Mouse (Mus musculus) MEL (cell line): Measurements from ENCODE around the gene Dus2. TPM values are rescaled to one million over a fixed set of nuclear protein-coding genes. Genes with fewer than 3 reads are reported as not detected.
"Not testable (repeated sequence)": the region's sequence is repeated elsewhere in the genome, so short reads cannot be mapped to it uniquely, and the experiment has no call there.

ENCODE experiments used
- DNase-seq: peaks from one replicate; pipeline ENCODE4 v3.0.0; 2011; ENCODE audit warnings: low read depth, low spot score
- H3K27ac ChIP-seq: 2 replicates; pipeline ENCODE4 v1.5.1; 2012; ENCODE audit warnings: low read depth, mild to moderate bottlenecking, control low read depth, low read length, moderate library complexity; ENCODE audit not compliant: control insufficient read depth
- H3K27me3 ChIP-seq, 2 experiments: fragments of 150-350 bp in 1 of 2; sonication (generic) in 1 of 2; 2 replicates each; pipeline ENCODE4 v1.6.1; 2012; ENCODE audit warnings: low read length in 2 of 2, mild to moderate bottlenecking in 2 of 2, improper control_type of control experiment in 1 of 2, moderate library complexity in 1 of 2; ENCODE audit not compliant: insufficient read depth in 2 of 2, control insufficient read depth in 1 of 2
- H3K36me3 ChIP-seq, 2 experiments: 2 replicates each; pipeline ENCODE4 v1.6.1; 2012 to 2014; ENCODE audit warnings: low read length in 2 of 2, improper control_type of control experiment in 1 of 2, inconsistent platforms in 1 of 2, mild to moderate bottlenecking in 1 of 2; ENCODE audit not compliant: insufficient read depth in 2 of 2, control insufficient read depth in 1 of 2
- H3K4me1 ChIP-seq, 2 experiments: fragments of 150-350 bp in 1 of 2; sonication (generic) in 1 of 2; 2 replicates each; pipeline ENCODE4 v1.6.1; 2012; ENCODE audit warnings: low read length in 2 of 2, improper control_type of control experiment in 1 of 2, mild to moderate bottlenecking in 1 of 2; ENCODE audit not compliant: insufficient read depth in 2 of 2, control insufficient read depth in 1 of 2
- H3K4me3 ChIP-seq, 2 experiments: fragments of 150-350 bp in 1 of 2; sonication (generic) in 1 of 2; 2 replicates each; pipeline ENCODE4 v1.5.1; 2012; ENCODE audit warnings: low read depth in 2 of 2, low read length in 2 of 2, mild to moderate bottlenecking in 2 of 2, moderate library complexity in 2 of 2, control low read depth in 1 of 2, improper control_type of control experiment in 1 of 2; ENCODE audit not compliant: control insufficient read depth in 1 of 2, insufficient read depth in 1 of 2
- H3K79me2 ChIP-seq: 2 replicates; pipeline ENCODE4 v1.6.1; 2012; ENCODE audit warnings: mild to moderate bottlenecking, low read length, moderate library complexity; ENCODE audit not compliant: control insufficient read depth, poor library complexity, insufficient read depth
- H3K9ac ChIP-seq: 2 replicates; pipeline ENCODE4 v1.6.1; 2012; ENCODE audit warnings: low read depth, mild to moderate bottlenecking, control low read depth, low read length, moderate library complexity; ENCODE audit not compliant: control insufficient read depth, poor library complexity, severe bottlenecking
- H3K9me3 ChIP-seq: fragments of 150-350 bp; sonication (generic); replicated peaks from 2 replicates; pipeline ENCODE4 v1.6.1; 2012; ENCODE audit warnings: mild to moderate bottlenecking, low read length, improper control_type of control experiment, moderate library complexity; ENCODE audit not compliant: insufficient read depth
- BHLHE40 ChIP-seq: IDR thresholded peaks from 2 replicates; pipeline ENCODE4 v1.6.1; 2012; ENCODE audit warnings: low read depth, mild to moderate bottlenecking, inconsistent platforms, low read length, improper control_type of control experiment, borderline replicate concordance
- CHD2 ChIP-seq: IDR thresholded peaks from 2 replicates; pipeline ENCODE4 v1.6.1; 2011; ENCODE audit warnings: low read length, improper control_type of control experiment
- CTCF ChIP-seq, 3 experiments: IDR thresholded peaks in 2 of 3; conservative IDR thresholded peaks in 1 of 3; 2 replicates each; pipeline ENCODE4 v1.5.1; 2011 to 2012; ENCODE audit warnings: low read length in 3 of 3, low read depth in 2 of 3, mild to moderate bottlenecking in 2 of 3, improper control_type of control experiment in 1 of 3, inconsistent platforms in 1 of 3, mixed read lengths in 1 of 3, moderate library complexity in 1 of 3; ENCODE audit not compliant: control insufficient read depth in 1 of 3, insufficient read depth in 1 of 3, poor library complexity in 1 of 3, severe bottlenecking in 1 of 3
- GATA1 ChIP-seq: IDR thresholded peaks from 2 replicates; pipeline ENCODE4 v1.6.1; 2011; ENCODE audit warnings: low read depth, low read length, improper control_type of control experiment
- MAX ChIP-seq: IDR thresholded peaks from 2 replicates; pipeline ENCODE4 v1.6.1; 2011; ENCODE audit warnings: low read length, improper control_type of control experiment
- MEF2A ChIP-seq: IDR thresholded peaks from 2 replicates; pipeline ENCODE4 v1.6.1; 2014; ENCODE audit warnings: low read depth, mild to moderate bottlenecking, inconsistent platforms, low read length, improper control_type of control experiment; ENCODE audit not compliant: poor library complexity, insufficient replicate concordance, severe bottlenecking; ENCODE audit errors: extremely low read depth
- MYC ChIP-seq: IDR thresholded peaks from 2 replicates; pipeline ENCODE4 v1.6.1; 2011; ENCODE audit warnings: low read depth, mild to moderate bottlenecking, low read length, improper control_type of control experiment, moderate library complexity
- NELFE ChIP-seq: IDR thresholded peaks from 2 replicates; pipeline ENCODE4 v1.6.1; 2011; ENCODE audit warnings: low read depth, low read length, improper control_type of control experiment
- NRF1 ChIP-seq: IDR thresholded peaks from 2 replicates; pipeline ENCODE4 v1.6.1; 2014; ENCODE audit warnings: low read depth, mild to moderate bottlenecking, inconsistent platforms, low read length, improper control_type of control experiment, moderate library complexity; ENCODE audit not compliant: poor library complexity, insufficient read depth, severe bottlenecking
- POLR2A ChIP-seq, 2 experiments: IDR thresholded peaks; 2 replicates each; pipeline ENCODE4 v1.6.1; 2011 to 2012; ENCODE audit warnings: low read length in 2 of 2, mild to moderate bottlenecking in 2 of 2, control low read depth in 1 of 2, improper control_type of control experiment in 1 of 2, low read depth in 1 of 2, moderate library complexity in 1 of 2; ENCODE audit not compliant: control insufficient read depth in 1 of 2, insufficient read depth in 1 of 2, poor library complexity in 1 of 2
- POLR2AphosphoS2 ChIP-seq: IDR thresholded peaks from 2 replicates; pipeline ENCODE4 v1.6.1; 2011; ENCODE audit warnings: low read length, improper control_type of control experiment
- POLR2AphosphoS5 ChIP-seq: IDR thresholded peaks from 2 replicates; pipeline ENCODE4 v1.6.1; 2012; ENCODE audit warnings: low read depth, borderline replicate concordance, mild to moderate bottlenecking, inconsistent platforms, low read length, moderate library complexity, mixed read lengths
- RAD21 ChIP-seq: IDR thresholded peaks from 2 replicates; pipeline ENCODE4 v1.6.1; 2011; ENCODE audit warnings: mild to moderate bottlenecking, low read depth, low read length, improper control_type of control experiment
- SMC3 ChIP-seq: IDR thresholded peaks from 2 replicates; pipeline ENCODE4 v1.6.1; 2011; ENCODE audit warnings: low read depth, low read length, improper control_type of control experiment
- TCF12 ChIP-seq: IDR thresholded peaks from 2 replicates; pipeline ENCODE4 v1.6.1; 2014; ENCODE audit warnings: low read depth, mild to moderate bottlenecking, inconsistent platforms, low read length, improper control_type of control experiment, moderate library complexity
- ZC3H11A ChIP-seq: IDR thresholded peaks from 2 replicates; pipeline ENCODE4 v1.6.1; 2012; ENCODE audit warnings: low read depth, mild to moderate bottlenecking, inconsistent platforms, low read length, improper control_type of control experiment
- ZNF384 ChIP-seq: IDR thresholded peaks from 2 replicates; pipeline ENCODE4 v1.6.1; 2012; ENCODE audit warnings: low read depth, mild to moderate bottlenecking, inconsistent platforms, low read length, improper control_type of control experiment
- polyA plus RNA-seq, 2 experiments: library from polyadenylated mRNA; stranded (reverse) in 1 of 2; unstranded in 1 of 2; fragments of >175 nt in 1 of 2; fragments of >200 nt in 1 of 2; gene quantifications; 2 replicates each; pipeline versions ENCODE4 v1.2.1 to v1.2.4; 2012; ENCODE audit warnings: low replicate concordance in 2 of 2, low read depth in 1 of 2; ENCODE audit not compliant: insufficient read length in 2 of 2, insufficient read depth in 1 of 2, missing spikeins in 1 of 2
- total RNA-seq: library from RNA; depleted of rRNA; stranded (reverse); fragments of 300-350 nt; gene quantifications from 2 replicates; pipeline ENCODE4 v1.2.3, GENCODE M21; 2012

Gene Dus2
- total and polyA plus RNA-seq, 3 experiments = 9.2 to 11.9 TPM; not detected in 1

GRCm38 (mm10) chr8:106007135-106007534 lies 16.0 kb downstream of the Dus2 start:
- Histone ChIP-seq H3K27ac (no peak overlapping the region), H3K4me1 (peaks cover 0 to 17% of the 10 kb centered on the region in 2 experiments; a peak in 3 of 4 replicates), H3K4me3 (no peak overlapping the region)
- peak; percentile 16 for DNase-seq
- TF ChIP-seq POLR2AphosphoS2 (no peak), MAX (no peak), MEF2A (no peak), ZNF384 (no peak), CTCF (IDR thresholded peaks at IDR 0.05 in 2 of 3, conservative IDR thresholded peaks at IDR 0.05 in 1 of 3; ENCODE audit: control insufficient read depth in 1 of 3, insufficient read depth in 1 of 3, low read depth in 2 of 3, low read length in 3 of 3, poor library complexity in 1 of 3, severe bottlenecking in 1 of 3) (no peak), GATA1 (no peak), NELFE (no peak), POLR2A (IDR thresholded peaks at IDR 0.05; ENCODE audit: control insufficient read depth in 1 of 2, insufficient read depth in 1 of 2, low read depth in 1 of 2, low read length in 2 of 2, poor library complexity in 1 of 2) (no peak), MYC (no peak), SMC3 (no peak), NRF1 (no peak), POLR2AphosphoS5 (no peak), ZC3H11A (no peak), CHD2 (no peak), BHLHE40 (no peak), TCF12 (no peak)
- TF ChIP-seq, all 39 proteins: peak for 0
- no peaks in the 10 kb centered on the region for H3K27me3 ChIP-seq
- H3K36me3 ChIP-seq = peaks cover 0 to 11% of the 10 kb centered on the region in 2 experiments; a peak in 2 of 4 replicates
- no peaks in the 10 kb centered on the region for H3K9me3 ChIP-seq
- H3K79me2 ChIP-seq = peaks cover 16% of the 10 kb centered on the region
- no peak overlapping the region for H3K9ac ChIP-seq

GRCm38 (mm10) chr8:106007891-106008290 lies 16.8 kb downstream of the Dus2 start:
- H3K27ac ChIP-seq, H3K4me3 ChIP-seq, H3K9ac ChIP-seq, H3K27me3 ChIP-seq, H3K9me3 ChIP-seq: not testable (repeated sequence)
- Histone ChIP-seq H3K79me2 (peaks cover 16% of the 10 kb centered on the region), H3K4me1 (peaks cover 0 to 17% of the 10 kb centered on the region in 2 experiments), H3K36me3 (peaks cover 0 to 14% of the 10 kb centered on the region in 2 experiments; a peak in 2 of 4 replicates)
- TF ChIP-seq RAD21 (peak; percentile 6), SMC3 (peak; percentile 34), MYC (0 out of 2 replicates have a peak, but pooled peaks have one; percentile 32), CTCF (IDR thresholded peaks at IDR 0.05 in 2 of 3, conservative IDR thresholded peaks at IDR 0.05 in 1 of 3; ENCODE audit: control insufficient read depth in 1 of 3, insufficient read depth in 1 of 3, low read depth in 2 of 3, low read length in 3 of 3, poor library complexity in 1 of 3, severe bottlenecking in 1 of 3) (peak in 2 of 3 experiments; percentile 5 to 39; a peak in 2 of 6 replicates)
- DNase-seq = peak; percentile 41
